Mouse (Mus musculus) cerebellum, adult 18-20 months (tissue): Measurements from ENCODE around the gene Ppm1e.

ENCODE experiments used
- DNase-seq, 2 experiments: peaks; one replicate each; pipeline ENCODE4 v3.0.0; 2021

Gene Ppm1e

GRCm38 (mm10) chr11:87358331-87359261, at the start of gene Ppm1e:
TSS of gene Ppm1e (minus strand) at chr11:87359023.
- DNase-seq, result peak; percentile 71 to 81

DNA sequence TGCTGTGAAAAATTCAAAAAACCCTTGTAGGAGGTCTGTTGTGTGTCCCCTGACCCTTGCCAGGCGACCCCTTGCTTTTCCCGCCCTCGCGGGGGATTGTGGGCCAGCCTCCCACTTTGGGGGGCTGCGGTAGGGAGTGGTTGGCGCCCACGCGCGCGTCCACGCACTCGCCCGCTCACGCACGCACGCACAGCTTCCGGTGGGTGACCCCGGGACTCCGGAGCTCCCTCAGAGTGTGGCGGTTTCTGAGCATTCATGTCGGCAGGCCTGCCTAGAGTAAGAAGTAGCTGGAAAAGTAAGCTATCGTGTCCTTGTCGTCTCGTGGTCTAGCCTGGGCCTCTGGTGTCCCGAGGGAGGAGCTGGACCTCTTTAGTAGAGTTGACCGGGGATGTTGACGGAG, 46.1 kb upstream of the Ppm1e start, which contains the start of the genes Rad51c and Tex14:
TSS of gene Rad51c (minus strand) at position 79 of the 400 bp plus-strand sequence.
TSS of gene Tex14 (plus strand) at position 190 of the 400 bp plus-strand sequence.
- peak; percentile 32 to 51 for DNase-seq

DNA sequence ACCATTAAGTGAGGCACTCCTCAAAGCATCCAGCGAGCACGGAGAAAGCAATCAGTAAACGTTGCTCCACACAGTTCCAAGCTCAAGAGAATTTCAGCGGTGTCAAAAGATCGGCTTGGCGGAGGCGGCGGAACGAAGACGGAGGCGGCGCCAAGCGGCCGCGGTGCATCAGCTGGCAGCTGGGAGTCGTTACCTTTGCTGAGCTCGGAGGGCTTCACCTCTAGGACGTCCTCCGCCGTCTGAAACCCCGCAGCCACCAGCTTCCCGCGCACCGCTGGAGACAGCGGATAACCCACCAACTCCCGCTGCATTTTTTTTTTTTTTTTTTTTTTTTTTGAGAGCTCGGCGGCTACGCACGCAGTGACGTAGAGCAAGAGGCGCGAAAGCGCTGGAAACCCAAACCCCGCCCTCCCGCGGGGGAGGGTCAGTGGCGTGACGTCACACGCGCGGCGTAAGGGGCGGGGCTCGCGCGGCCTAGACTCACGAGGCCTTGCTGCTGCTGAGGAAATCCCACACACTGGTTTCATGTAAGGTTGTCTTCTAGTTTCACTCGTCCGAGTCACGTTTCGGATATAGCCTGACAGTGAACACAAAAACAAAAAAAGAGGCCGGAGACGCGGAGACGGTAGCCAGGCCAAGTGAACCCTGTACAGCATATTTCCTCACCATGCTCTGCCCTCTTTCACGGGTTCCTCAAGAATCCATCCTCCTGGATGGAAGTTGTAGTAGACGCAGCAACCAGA, 45.5 kb upstream of the Ppm1e start:
- peak; percentile 94 to 99 for DNase-seq

GRCm38 (mm10) chr11:87398402-87398801, 39.6 kb upstream of the Ppm1e start:
- DNase-seq, result no peak

DNA sequence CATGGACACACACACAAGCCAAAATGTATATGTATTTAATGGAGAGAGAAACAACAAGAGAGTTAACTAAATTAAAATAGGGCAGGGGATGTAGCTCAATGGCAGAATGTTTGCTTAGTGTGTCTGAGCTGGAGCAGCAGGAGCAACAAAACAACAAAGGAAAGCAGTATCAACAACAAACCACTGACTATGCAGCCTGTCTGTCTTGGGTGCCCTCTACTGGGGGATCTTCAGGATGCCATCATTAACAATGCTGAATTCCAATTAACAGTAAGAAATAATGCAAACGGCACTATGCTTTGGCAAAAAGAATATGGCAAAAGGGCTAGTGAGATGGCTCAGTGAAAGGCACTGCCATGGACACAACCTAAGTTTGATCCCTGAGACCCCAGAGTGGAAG, 35.0 kb upstream of the Ppm1e start:
- DNase-seq, result peak; percentile 33 to 50

DNA sequence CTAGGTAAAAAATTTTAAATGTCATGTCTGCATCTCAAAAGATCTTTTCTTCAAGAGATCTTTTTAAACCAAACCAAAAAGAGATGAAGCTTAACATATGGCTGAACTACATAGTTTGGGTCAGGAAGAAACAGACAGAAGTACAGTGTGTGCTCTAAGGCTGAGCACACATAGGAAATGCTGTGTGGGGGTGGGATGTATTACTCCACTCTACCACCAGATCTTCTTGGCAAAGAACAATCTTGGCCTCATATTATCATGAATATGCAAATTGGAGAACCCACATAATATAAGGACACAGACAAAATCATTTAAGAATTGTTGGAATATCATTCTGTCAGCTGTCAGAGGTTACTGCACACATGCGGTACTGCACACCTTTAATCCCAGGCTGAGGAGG, 26.9 kb upstream of the Ppm1e start:
- DNase-seq, result no peak

DNA sequence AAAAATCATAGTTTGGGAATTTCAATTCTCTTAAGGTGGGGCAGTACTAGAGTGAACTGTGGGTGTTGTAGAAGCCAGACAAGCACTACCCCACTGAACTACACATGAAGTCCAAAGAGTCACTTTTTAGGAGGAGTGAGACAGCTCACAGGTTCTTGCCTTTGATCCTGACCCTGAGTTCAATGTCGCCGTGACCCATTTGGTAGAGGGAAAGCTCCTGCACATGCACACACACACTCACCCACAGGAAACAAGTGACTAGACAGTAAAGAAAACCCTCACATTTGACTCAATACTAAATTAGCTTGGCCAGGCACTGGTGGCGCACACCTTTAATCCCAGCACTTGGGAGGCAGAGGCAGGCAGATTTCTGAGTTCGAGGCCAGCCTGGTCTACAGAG, 25.7 kb upstream of the Ppm1e start:
- DNase-seq, result no peak

DNA sequence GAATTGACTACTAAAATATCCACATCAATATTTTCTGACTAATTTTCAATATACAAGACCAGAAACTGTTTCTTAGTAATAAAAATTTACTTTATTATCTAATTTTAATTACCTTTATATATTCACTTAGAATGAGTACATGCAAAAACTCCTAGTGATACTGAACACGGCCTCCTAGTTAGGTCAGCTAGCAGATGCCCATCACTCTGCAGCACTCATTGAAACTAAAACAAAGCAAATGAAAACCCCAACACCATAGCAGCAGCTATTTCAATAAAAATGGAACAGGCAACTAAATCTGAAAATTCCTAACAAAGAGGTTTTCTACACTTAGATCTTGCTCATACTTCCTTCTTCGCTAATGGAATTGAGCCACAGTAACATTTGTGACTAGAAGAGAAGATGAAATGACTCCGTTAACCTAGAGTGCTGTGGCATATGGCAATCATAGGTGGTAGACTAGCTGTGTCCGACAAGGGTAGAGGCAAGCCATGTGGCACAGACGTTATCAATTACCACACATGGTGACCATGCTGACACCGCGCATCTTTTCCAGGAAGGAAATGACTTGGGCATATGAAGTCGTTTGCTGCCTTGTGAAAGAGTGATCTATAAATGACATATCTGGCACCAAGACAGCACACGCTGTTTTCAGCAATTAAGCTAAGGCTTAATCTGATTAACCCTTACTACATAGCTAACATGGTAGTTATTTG, 9.2 kb upstream of the Ppm1e start:
- DNase-seq, result peak in 1 of 2 experiments; percentile 22

- DNase-seq, result no peak
Measured at GRCm38 (mm10) chr11:87367061-87367460, 8.2 kb upstream of the Ppm1e start.

DNA sequence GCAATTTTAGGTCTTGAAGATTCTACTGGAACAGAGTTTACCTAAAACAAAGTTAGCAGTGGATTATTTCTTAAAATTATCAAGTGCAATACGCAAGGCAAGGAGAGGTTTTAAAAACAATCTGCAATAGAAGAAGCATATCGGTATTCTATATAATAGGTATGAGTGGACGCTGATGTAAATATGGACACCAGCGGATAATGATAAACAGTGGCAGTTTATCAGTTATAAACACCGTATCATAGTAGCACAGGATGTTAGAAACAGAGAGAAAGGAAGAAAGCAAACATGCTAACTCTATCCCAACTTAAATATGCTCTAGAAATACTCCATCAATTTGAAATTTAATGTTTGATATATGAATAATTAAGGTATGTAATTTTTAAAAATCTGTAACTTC, 6.3 kb upstream of the Ppm1e start:
- no peak for DNase-seq

DNA sequence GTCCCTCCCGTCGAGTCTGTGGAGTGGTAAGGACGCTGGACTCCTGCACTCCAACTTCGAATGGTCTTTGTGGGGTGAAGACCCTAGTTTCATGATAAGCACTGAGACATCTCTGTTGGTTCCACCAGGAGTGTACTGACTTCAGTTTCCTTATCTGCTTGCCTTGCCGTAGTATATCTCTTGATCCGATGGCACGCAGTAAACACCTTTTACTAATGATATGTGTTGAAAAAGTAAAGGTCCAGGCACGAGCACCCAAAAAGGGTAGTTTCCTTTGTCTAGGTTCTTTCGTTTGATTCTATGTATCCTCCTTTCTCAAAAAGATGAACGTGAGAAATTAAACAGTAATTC, 414 bp upstream of the Ppm1e start:
- DNase-seq, result no peak

DNA sequence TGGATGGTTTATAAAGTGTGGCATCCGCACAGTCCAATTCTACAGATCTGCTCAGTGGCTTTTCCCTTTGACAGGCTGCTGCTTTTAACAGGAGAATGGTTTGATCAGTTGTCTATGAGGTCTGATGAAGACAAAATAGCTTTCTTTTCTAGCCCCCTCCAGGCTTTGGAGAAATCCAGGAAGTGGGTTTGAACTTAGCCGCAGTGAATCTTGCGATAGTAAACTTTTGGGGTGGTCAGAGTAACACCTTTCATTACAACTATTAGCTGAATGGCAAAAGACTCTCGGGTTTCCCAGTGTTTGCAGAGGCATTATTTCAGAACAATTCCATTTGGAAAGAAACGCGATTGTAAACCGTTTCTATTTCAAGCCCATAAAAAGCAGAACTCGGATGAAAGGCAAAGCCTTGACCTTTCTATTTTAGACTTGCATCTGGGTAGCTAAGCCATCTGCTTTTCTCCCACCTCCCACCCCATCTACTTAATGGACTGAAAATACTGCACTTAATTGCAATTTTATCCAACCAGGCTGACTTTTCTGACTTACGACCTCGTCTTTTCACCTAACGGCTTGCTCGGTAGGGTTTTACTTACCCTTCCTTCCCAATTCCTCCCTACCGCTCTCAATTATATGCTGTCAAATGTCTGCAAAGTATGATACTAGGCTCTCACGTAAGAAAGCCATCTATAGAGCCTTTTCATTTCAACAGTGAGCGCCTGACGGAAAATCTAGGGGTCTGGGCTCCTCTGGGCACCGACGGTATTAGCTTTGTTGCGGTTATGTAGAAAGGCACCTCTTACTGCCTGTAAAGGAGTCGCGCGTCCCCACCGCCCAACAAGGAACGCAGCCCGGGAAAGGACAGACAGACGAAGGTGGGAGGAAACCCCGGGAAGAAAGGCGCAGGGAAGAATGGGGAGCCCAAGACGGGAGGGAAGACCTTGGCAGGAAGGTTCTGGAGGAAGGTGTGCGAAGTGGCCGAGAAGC, 1.2 kb downstream of the Ppm1e start:
- peak; percentile 15 to 32 for DNase-seq

- no peak for DNase-seq
Measured at GRCm38 (mm10) chr11:87354861-87355260, 4.0 kb downstream of the Ppm1e start.

GRCm38 (mm10) chr11:87353646-87354170, 5.1 kb downstream of the Ppm1e start:
- DNase-seq, result no peak

GRCm38 (mm10) chr11:87326381-87326780, 32.4 kb downstream of the Ppm1e start:
- no peak for DNase-seq

DNA sequence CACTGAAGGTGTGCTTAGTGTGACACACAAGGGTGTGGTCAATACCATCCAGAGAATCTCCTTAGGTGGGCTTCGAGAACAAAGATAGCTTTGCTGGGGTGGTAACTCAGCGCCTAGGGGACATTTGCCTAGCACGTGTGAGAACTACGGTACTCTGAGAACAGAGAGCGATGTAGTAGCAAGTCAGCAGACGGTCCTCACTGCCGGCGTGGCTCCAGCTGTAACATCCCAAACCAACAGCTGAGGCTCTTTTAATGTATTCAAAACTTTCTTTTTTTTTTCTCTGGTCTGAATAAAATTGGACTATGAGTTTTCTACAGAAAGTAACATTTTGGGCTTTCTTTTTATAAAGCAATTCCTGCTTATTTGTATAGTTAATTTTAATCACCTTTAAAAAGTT, 36.3 kb downstream of the Ppm1e start:
- no peak for DNase-seq

DNA sequence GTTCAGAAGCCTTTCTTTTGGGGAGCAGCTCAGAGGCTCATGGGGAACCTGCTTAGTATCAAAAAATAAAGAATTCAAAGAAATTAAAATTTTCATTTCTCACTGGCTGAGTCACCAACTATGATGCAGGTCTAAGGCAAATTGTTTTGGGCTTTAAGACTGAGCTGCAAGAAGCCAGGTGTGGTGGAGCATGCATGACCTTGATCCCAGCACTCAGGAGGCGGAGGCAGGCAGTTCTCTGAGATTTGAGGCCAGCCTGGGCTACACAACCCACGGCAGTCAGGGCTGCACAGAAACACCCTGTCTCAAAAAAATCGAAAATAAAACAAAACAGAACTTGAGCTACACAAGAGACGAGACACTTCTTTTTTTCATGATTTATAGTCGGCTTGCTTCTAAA, 38.8 kb downstream of the Ppm1e start:
- DNase-seq, result no peak

- peak; percentile 60 to 70 for DNase-seq
Measured at GRCm38 (mm10) chr11:87318956-87319708, 39.7 kb downstream of the Ppm1e start.

- no peak for DNase-seq
Measured at GRCm38 (mm10) chr11:87313533-87313932, 45.3 kb downstream of the Ppm1e start.

DNA sequence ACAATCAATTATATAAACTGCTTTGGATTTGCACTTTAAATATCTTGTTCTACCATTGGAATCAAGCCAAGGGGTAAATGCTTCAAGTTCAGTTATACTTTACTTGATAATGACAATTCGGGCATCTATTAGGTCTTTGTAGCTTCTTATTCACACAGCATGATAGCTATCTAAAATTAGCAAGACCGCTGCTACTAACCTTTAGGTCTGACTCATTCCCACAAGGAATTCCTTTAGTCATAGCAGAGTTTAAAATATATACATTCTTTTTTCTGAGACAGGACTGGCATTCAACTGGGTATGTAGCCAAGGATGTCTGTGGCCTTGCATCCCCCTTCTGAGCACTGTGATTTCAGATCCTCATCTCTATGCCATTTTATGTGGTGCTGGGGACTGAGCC, 48.5 kb downstream of the Ppm1e start:
- no peak for DNase-seq
